ENCODE assay signal across 8 mouse cellular contexts in the genomic region with DNA sequence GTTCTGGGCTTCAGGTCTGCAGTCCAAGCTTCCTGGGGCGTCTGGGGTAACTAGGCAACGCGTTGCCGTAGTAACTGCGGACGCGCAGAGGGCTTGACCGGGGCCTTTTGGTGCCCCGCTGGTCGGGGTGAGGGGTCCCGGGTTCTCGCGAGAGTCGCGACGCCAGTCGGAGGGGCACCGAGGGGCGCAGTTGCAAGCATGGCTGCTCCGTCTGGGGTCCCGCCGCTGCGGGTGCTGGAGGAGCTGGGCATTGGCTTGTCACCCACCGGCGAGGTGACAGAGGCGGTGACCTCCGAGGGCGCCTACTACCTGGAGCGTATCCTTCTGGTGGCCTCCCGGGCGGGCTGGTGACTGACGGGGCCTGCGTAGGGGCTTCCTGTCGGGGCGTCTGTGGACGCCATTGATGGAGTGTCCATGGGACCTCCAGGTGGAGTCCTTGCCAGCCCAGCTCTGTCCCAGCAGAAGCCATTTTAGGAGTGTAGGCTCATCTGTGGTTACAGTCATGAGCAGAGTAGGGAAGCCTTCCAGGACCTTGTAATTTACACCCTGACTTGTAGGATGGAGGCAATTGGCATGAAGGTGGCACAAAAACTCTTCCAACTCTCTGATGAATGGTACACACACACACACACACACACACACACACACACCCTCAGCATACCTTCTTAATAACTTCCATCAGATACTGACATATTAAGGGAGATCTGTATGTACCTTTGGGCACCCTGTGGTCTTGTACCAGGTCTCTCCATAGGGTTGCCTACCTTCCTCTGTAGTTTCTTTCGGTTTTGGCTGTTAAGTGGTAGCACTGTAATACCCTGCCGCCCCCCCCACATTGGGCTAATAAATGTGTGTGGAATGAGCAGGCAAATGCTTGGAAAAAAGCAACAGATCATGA. TPM values are rescaled to one million over a fixed set of nuclear protein-coding genes. Genes with fewer than 3 reads are reported as not detected.
DNase-seq lines count a peak whose midpoint lies in the region; ATAC-seq lines count a peak whose summit lies in the region.

A gene (plus strand): TSS at position 165 of the 898 bp plus-strand sequence.

- peak; percentile 33 to 40 for DNase-seq in lung, adult 18-20 months
- no peak for DNase-seq in lung, postnatal 25 days (ENCODE audit: low spot score)
- peak; percentile 1 to 18 for DNase-seq in heart, postnatal 10 days
- peak; percentile 11 to 12 for DNase-seq in layer of hippocampus, postnatal 25 days (ENCODE audit: extremely low spot score in 1 of 2, low spot score in 1 of 2)
- peak; percentile 89 for DNase-seq in mesoderm, embryonic 11.5 days (ENCODE audit: low read depth, low spot score)
- peak; percentile 71 for DNase-seq in testis, postnatal 10 days (ENCODE audit: low spot score)
- DNase-seq in spleen, postnatal 36 days (ENCODE audit: low spot score in 2 of 2), result no peak

- ATAC-seq in common myeloid progenitor, adult 5-6 weeks (replicated peaks; ENCODE audit: low read depth, poor library complexity, severe bottlenecking), result peak; percentile 40; the same call in 1 of the 2 replicates

- intact Hi-C loops in heart, postnatal 10 days (cut with DNase I), result no loop called here

RNA-seq across cellular contexts. Expression of the gene that starts here (rescaled TPM):
- 0.05 TPM in 1 of 2 replicates, not detected in the other for total RNA-seq in common myeloid progenitor, adult 5-6 weeks (2017)
- total RNA-seq in heart, postnatal 10 days (2021), result not detected
- total RNA-seq in layer of hippocampus, postnatal 25 days (2021), result under 1 TPM; 0.28 to 0.59 TPM

Comparison
In these comparisons a context has a peak if more than half of its experiments do, and no peak if none do; other contexts are left out.
1. DNase-seq: peak in lung, adult 18-20 months (2 of 2), mesoderm, embryonic 11.5 days (single experiment) and testis, postnatal 10 days (single experiment); none in lung, postnatal 25 days (single experiment) and spleen, postnatal 36 days (0 of 2).
2. Peak in ATAC-seq in common myeloid progenitor, adult 5-6 weeks; RNA of the gene not detected or under 1 TPM.
3. Peak in DNase-seq in heart, postnatal 10 days; RNA of the gene not detected or under 1 TPM.
4. Peak in DNase-seq in layer of hippocampus, postnatal 25 days; RNA of the gene not detected or under 1 TPM.